Mouse (Mus musculus): ENCODE results near the gene Eif3m.
A peak's percentile ranks its signal among the peaks of the same experiment; 100 is the strongest.
"Not testable (repeated sequence)": the region's sequence is repeated elsewhere in the genome, so short reads cannot be mapped to it uniquely, and the experiment has no call there.

The Eif3m gene

DNA sequence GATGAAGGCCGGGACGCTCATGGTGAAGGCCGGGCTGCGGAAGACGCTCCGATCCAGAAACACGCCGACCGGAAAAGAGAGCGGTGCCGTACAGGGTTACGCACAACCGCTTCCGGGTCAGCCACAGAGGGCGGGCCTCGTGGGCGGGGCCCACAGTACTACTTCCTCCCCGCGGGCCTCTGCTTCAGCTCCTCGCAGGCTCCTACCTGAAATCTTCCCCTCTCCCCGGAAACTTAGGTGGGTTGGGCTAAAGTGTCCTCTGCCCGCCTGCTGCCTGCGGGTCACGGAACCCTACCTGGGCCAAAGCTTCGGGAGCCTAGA, at the start of gene Eif3m:
Eif3m (minus strand) TSS at position 114 of the 321 bp plus-strand sequence.
- DNase-seq (ENCODE audit: low spot score in 2 of 2), result peak; percentile 96 to 97

- DNase-seq (ENCODE audit: low spot score in 2 of 2), result no peak
These were observed 46.0 kb upstream of the Eif3m start for GRCm38 (mm10) chr2:105062741-105063372.

GRCm38 (mm10) chr2:105058577-105059116, 41.8 kb upstream of the Eif3m start:
- peak; percentile 34 to 45 for DNase-seq (ENCODE audit: low spot score in 2 of 2)

DNA sequence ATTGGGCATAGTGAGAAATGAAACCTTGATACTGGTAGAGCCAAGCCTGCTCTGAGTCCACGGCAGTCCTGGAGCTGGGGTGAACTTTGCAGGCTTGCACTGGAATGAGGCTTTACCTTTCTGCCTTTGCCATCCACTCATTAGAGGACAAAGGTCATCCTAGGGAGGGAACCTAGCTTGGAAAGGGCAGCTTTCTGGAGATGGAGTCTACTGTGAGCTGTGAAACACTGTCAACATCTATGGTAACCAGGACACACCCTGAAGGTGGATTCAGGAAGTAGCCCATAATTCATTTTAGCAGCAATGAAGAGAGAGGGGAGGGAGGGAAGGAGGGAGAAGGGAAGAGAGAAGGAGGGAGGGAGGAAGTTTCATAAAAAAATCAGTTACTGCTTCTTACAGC, 38.6 kb upstream of the Eif3m start:
- no peak for DNase-seq (ENCODE audit: low spot score in 2 of 2)

DNA sequence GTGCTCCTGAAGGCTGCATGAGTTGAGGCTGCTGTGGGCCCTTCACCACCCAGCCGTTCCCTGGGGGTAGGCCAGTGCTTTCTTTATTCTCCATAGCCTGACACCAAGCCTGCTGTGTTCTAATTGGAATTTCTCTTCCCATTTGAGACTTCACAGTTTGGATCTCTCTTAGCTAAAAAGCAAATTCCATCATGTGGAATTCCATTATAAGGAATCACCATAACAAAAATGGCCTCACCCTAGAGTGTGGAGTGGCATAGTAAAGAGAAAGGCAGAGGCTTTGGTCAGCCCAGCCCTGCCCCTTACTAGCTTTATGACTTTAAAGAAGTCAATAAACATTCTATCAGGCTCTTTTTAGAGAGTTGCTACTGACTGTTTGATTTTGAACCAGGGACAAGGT, 31.4 kb upstream of the Eif3m start:
- no peak for DNase-seq (ENCODE audit: low spot score in 2 of 2)

DNA sequence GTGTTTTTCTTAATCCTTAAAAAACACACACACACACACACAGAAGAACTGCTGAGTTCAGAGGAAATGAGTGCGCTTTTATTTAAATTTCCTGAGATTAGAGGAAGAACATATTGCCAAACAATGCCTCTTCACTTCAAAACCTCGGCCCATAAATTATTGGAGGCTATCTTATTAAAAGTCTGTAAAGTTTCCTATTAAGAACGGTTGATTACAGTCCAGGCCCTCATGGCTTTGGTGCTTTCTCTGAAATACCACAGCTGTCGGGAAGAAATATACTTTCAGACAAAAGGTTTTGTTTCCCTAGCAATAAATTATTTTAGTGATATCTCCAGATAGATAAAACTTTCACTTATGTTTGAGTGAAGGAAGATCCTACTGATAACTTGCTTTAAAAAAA, 26.3 kb upstream of the Eif3m start:
- DNase-seq (ENCODE audit: low spot score in 2 of 2), result no peak

GRCm38 (mm10) chr2:105040859-105041258, 24.0 kb upstream of the Eif3m start:
- DNase-seq (ENCODE audit: low spot score in 2 of 2), result no peak

GRCm38 (mm10) chr2:105038879-105039278, 22.0 kb upstream of the Eif3m start:
- DNase-seq (ENCODE audit: low spot score in 2 of 2), result no peak

GRCm38 (mm10) chr2:105037956-105038569, 21.2 kb upstream of the Eif3m start:
- DNase-seq (ENCODE audit: low spot score in 2 of 2), result no peak

DNA sequence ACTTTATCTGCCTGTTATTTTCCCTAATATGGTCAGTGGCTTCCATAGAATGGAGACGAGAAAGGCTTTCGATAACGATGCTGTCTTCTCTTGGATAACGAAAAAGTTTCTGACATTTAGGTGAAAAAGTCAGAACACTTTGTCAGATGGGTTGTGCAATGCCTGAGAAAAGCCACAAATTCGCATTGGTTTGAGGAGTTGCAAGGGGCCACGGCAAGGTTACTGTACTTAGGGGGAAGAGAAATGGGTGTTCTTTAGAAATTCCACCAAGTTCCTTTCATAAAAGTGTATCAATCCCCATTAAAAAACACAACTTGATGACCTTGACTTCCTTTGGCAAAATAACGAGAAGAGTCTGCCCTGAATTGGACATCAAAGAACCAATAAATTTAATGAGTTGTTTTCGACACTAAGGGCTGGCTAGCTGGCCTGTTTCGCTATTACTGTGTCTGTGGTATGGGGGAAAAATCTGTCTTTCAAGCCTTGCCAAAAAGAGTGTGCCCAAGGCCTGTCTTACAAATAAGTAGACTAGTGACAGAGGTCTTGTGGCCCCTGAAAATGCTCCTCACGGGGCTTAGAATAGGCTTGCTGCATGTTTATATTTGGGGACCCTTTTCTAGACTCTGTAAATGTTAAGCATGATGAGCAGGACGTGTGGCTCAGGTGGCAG, 19.7 kb upstream of the Eif3m start:
- DNase-seq (ENCODE audit: low spot score in 2 of 2), result no peak

DNA sequence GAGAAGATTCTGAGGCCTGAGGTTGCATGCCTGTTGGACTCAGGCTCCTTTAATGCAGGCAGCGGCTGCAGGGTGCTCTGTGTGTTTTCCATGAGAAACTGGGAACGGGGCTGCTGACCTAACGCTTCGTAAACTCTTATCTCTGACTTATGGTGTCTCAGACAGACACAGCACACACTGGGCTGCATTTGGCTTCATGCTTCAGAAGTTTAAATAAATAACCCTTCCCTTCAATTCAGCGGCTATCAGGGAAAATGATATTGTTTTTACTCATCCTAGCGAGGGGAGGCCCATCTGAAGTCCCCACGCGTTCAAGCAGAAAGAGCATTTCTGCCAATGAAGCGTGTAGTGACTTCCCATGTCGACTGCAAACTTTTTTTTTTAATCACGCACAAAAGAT, 19.1 kb upstream of the Eif3m start:
- no peak for DNase-seq (ENCODE audit: low spot score in 2 of 2)

DNA sequence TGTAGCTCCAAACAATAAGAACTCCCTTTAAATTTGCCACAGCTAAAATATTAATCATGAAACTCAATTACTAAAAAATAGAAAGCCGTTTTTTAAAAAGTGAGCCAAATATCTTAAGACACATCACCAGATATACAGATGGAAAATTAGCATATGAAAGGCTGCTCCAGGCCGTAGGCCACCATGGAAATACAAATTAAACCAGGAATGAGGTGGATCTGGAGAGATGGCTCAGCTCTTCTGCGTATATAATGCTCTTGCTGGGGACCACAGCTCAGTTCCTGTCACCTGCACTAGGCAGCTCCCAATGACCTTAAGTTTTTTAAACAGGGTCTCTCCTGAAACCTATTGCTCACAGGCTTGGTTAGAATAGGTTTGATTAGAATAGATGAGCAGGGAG, 17.2 kb upstream of the Eif3m start:
- DNase-seq (ENCODE audit: low spot score in 2 of 2), result no peak

GRCm38 (mm10) chr2:105030505-105030904, 13.6 kb upstream of the Eif3m start:
- no peak for DNase-seq (ENCODE audit: low spot score in 2 of 2)

- no peak for DNase-seq (ENCODE audit: low spot score in 2 of 2)
These were observed 11.9 kb upstream of the Eif3m start for GRCm38 (mm10) chr2:105028806-105029205.

DNA sequence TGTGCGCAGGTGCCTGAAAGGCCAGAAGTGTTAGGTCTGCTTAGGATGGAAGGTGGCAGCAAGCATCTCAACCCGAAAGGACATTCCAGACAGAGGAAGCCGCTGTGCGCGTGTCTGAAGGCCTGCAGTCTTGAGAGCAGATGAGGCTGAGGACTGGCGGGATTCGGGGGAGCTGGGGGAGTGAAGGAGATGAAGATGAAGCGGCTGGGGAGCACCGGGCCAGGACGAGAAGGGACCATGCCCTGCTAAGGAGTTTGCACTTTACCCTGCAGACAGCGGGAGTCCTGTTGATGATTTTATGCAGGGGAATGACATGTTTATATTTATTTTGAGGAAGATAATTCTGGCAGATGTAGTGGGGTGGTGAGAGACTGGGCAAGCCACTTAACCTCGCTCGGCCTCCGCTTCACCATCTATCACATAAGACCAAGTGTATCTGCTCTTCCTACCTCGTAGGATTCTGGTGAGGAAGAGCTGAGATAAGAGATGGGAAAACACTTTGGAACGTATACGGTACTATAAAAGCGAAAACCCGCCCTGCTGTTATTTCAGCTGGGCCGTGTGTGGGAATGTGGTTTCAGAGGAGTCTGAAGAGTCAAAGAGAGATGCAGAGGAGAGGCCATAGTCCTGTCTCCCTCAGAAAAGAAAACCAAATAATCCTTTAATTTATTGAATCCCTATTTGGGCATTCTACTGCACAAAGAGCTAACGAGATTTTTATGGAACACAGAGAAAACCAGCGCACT, 10.2 kb upstream of the Eif3m start:
- DNase-seq (ENCODE audit: low spot score in 2 of 2), result no peak

- not testable (repeated sequence) for DNase-seq (ENCODE audit: low spot score in 2 of 2)
These were observed 8.7 kb upstream of the Eif3m start for GRCm38 (mm10) chr2:105025610-105026009.

GRCm38 (mm10) chr2:105023815-105024214, 6.9 kb upstream of the Eif3m start:
- DNase-seq (ENCODE audit: low spot score in 2 of 2), result no peak

DNA sequence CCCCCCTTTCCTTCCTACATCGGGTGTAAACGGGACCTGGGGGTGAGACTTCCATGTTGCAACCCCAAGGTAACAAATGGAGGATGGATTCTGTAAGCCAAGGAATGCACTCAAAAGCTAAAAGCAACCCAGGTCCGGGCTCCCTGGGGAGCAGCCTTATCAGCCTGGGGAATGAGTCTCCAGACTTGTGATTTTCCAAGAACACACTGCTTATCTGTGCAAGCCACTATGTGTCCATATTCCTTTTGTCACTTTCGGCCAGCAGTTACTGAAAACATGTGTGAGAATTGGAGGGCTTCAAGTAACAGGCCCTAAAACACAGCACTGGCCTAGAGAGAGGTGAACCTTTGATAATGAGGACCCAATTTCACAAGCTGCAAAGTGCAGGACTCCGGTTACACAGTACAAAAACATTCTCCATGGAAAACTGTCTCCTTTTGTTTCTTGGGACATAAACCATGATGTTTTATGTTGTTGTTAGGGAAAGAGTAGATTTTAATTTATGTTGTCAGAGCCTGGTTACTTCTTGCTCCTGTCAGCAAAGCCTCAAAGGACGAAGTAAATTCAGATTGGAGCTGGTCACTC, 6.2 kb upstream of the Eif3m start:
- no peak for DNase-seq (ENCODE audit: low spot score in 2 of 2)

- DNase-seq (ENCODE audit: low spot score in 2 of 2), result no peak
These were observed 5.0 kb upstream of the Eif3m start for GRCm38 (mm10) chr2:105021836-105022235.

DNA sequence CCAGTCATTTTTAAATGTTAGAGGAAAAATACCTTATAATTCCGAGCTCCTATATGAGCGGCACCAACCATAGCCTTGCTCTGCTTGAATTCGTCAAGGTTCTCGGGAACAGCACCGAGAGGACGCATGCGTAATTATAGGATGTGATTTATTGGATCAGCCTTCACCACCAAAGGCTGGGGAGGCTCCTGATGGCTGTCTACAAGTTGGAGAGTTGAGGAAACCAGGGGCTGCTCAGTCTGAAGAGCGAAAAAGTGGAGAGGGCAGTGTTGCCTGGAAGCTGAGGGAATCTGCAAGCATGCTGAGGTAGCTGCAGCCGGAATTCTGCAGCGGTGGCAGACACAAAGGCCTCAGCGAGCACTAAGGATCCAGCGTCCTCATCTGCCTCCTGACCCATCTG, 4.4 kb upstream of the Eif3m start:
- no peak for DNase-seq (ENCODE audit: low spot score in 2 of 2)

GRCm38 (mm10) chr2:105019457-105019856, 2.6 kb upstream of the Eif3m start:
- no peak for DNase-seq (ENCODE audit: low spot score in 2 of 2)

GRCm38 (mm10) chr2:105017802-105018201, 922 bp upstream of the Eif3m start:
- DNase-seq (ENCODE audit: low spot score in 2 of 2), result no peak
